Mouse (Mus musculus) embryonic fibroblast, embryonic 13.5 days (primary cell): ENCODE data around the gene Tmem150c.

Experiments used
- CTCF ChIP-seq: IDR thresholded peaks from 2 replicates; pipeline ENCODE4 v1.5.1; 2011; ENCODE audit warnings: mild to moderate bottlenecking, control low read depth, low read length, moderate library complexity, borderline replicate concordance; ENCODE audit not compliant: insufficient read depth
- POLR2A ChIP-seq: IDR thresholded peaks from 2 replicates; pipeline ENCODE4 v1.6.1; 2011; ENCODE audit warnings: low read depth, mild to moderate bottlenecking, control low read depth, low read length, moderate library complexity

DNA sequence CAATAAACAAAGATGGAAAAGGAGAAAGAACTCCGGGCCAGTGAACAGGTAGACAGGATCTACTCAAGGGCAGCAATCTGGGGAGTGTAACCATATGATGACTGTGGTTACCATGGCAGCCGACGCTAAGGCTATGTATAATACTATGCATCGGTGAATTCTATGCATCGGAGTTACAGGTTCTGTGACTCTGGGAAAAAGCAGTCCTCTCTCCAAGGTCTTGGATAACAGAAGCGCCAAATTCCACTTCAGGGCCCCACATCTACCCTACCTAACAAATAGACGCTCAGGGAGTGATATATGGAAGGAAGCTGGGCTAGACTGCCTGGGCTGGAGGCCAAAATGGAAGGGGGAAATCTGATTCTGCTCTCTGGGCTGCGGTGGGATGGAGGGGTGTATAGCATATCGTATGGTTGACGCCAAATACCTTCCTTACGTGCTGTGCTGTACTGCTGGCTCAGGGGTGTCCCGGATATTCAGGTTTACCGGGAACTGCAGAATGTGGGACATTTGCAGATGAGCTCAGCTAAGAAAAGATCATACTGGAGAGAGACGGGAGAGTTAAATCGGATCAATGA lies 37.3 kb upstream of the Tmem150c start:
- TF ChIP-seq POLR2A (no peak), CTCF (no peak)
